Mouse (Mus musculus): Measurements from ENCODE around the gene Vmn2r55.

- no peak for TF ChIP-seq CTCF (IDR thresholded peaks at IDR 0.05; ENCODE audit: borderline replicate concordance, control insufficient read depth, extremely low read depth, insufficient read depth, low read length, poor library complexity)
- TF ChIP-seq POLR2A (IDR thresholded peaks at IDR 0.05; ENCODE audit: control insufficient read depth, extremely low read depth, insufficient read depth, low read length, poor library complexity): no peak
Observed at GRCm38 (mm10) chr7:12608688-12609087, 76.1 kb downstream of the Vmn2r55 start, which contains the start of gene Vmn2r53.
